Mouse (Mus musculus): Measurements from ENCODE around the gene Abr.

DNA sequence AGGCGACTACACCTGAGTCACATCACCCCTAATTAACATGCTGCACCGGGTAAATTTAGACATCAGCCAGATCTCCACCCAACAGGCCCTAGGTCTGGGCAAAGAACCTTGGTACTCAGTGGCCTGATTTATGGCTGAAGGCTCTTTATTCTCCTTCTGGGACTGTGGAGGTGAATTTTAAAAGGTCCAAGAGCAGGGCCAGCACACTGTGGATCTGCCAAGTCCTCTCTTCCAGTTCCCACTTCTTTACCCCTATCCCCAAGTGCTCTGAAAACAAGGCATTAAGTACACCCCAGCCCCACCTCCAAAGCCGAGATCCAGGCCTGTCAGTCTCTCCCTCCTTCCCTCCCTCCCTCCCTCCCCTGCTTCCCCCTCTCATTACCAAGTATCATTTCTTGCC, 59.5 kb downstream of the Abr start:
- TF ChIP-seq POLR2A (IDR thresholded peaks at IDR 0.05; ENCODE audit: low read depth, low read length) (no peak), CTCF (IDR thresholded peaks at IDR 0.05; ENCODE audit: borderline replicate concordance, insufficient read depth, low read length) (no peak)
